ENCODE assay signal across 24 mouse cellular contexts in genomic region chr19:49615071-49615470, GRCm38 (mm10).
DNase-seq lines count a peak whose midpoint lies in the region; ATAC-seq and TF ChIP-seq lines count a peak whose summit lies in the region.
"Had no signal": no experiment of that assay in that cellular context is flagged by ENCODE, and none has a peak within 500 bp of the region (broad histone marks: within the 10 kb centered on the region; RNA-seq: fewer than 3 reads in every experiment).

No protein-coding gene starts in this region.

- no peak overlapping the region for H3K27ac ChIP-seq in midbrain, postnatal 0 days (ENCODE audit: low read depth, low read length)
- no peak overlapping the region for H3K27ac ChIP-seq in midbrain, embryonic 13.5 days
- H3K27ac ChIP-seq: embryonic facial prominence, embryonic 13.5 days; embryonic facial prominence, embryonic 15.5 days; forebrain, embryonic 10.5 days; forebrain, embryonic 12.5 days had no signal

- H3K9me3 ChIP-seq in midbrain, postnatal 0 days (ENCODE audit: low read length): no peaks in the 10 kb centered on the region
- H3K9me3 ChIP-seq in midbrain, embryonic 13.5 days: no peaks in the 10 kb centered on the region
- H3K9me3 ChIP-seq: embryonic facial prominence, embryonic 13.5 days; embryonic facial prominence, embryonic 15.5 days; forebrain, embryonic 10.5 days; forebrain, embryonic 12.5 days had no signal

- no peak overlapping the region for H3K4me3 ChIP-seq in midbrain, postnatal 0 days (ENCODE audit: low read depth, low read length)
- H3K4me3 ChIP-seq in midbrain, embryonic 13.5 days (replicated peaks): no peak overlapping the region
- H3K4me3 ChIP-seq: embryonic facial prominence, embryonic 13.5 days; embryonic facial prominence, embryonic 15.5 days; erythroblast, embryonic 14.5 days; forebrain, embryonic 10.5 days; forebrain, embryonic 12.5 days had no signal

- TF ChIP-seq CTCF in midbrain, postnatal 0 days (IDR thresholded peaks at IDR 0.05): no peak
- TF ChIP-seq CTCF in brain, embryonic 14.5 days (IDR thresholded peaks at IDR 0.05; ENCODE audit: borderline replicate concordance, extremely low read depth, insufficient read depth, insufficient read length): no peak

- H3K9ac ChIP-seq in midbrain, postnatal 0 days (replicated peaks; ENCODE audit: low read length, poor library complexity, severe bottlenecking): no peak overlapping the region
- H3K9ac ChIP-seq in midbrain, embryonic 13.5 days (replicated peaks): no peak overlapping the region
- H3K9ac ChIP-seq: embryonic facial prominence, embryonic 13.5 days; embryonic facial prominence, embryonic 15.5 days; forebrain, embryonic 12.5 days had no signal

- no peaks in the 10 kb centered on the region for H3K36me3 ChIP-seq in midbrain, postnatal 0 days (ENCODE audit: insufficient read depth, low read length)
- no peaks in the 10 kb centered on the region for H3K36me3 ChIP-seq in midbrain, embryonic 13.5 days
- H3K36me3 ChIP-seq: embryonic facial prominence, embryonic 13.5 days; embryonic facial prominence, embryonic 15.5 days; forebrain, embryonic 10.5 days; forebrain, embryonic 12.5 days had no signal

- H3K4me1 ChIP-seq in midbrain, postnatal 0 days (ENCODE audit: insufficient read depth, low read length): no peaks in the 10 kb centered on the region
- H3K4me1 ChIP-seq in midbrain, embryonic 13.5 days (replicated peaks): no peaks in the 10 kb centered on the region
- H3K4me1 ChIP-seq: embryonic facial prominence, embryonic 13.5 days; embryonic facial prominence, embryonic 15.5 days; forebrain, embryonic 10.5 days; forebrain, embryonic 12.5 days had no signal

- no peak for DNase-seq in frontal cortex, postnatal 10 days (ENCODE audit: low spot score in 2 of 2)
- DNase-seq in midbrain, postnatal 0 days (ENCODE audit: low spot score): peak; percentile 6
- DNase-seq in brain, adult 2 months (ENCODE audit: low read depth, low spot score): peak; percentile 54
- peak; percentile 26 for DNase-seq in brain, embryonic 14.5 days (ENCODE audit: low read depth)
- no peak for DNase-seq in urinary bladder, postnatal 4 days (ENCODE audit: low spot score in 2 of 2)
- DNase-seq: adrenal gland, adult 2 months; adrenal gland, postnatal 10 days; adrenal gland, postnatal 25 days; cerebellum, adult 11 months; cerebellum, adult 18-20 months; cerebellum, adult 8-10 months; cerebellum, adult 9-11 months; cerebellum, postnatal 14 days; cerebellum, postnatal 36 days; embryo, embryonic 11 days had no signal

- H3K4me2 ChIP-seq in midbrain, postnatal 0 days (ENCODE audit: low read depth, low read length, poor library complexity, severe bottlenecking): no peak overlapping the region
- no peak overlapping the region for H3K4me2 ChIP-seq in midbrain, embryonic 13.5 days (replicated peaks)
- H3K4me2 ChIP-seq: embryonic facial prominence, embryonic 13.5 days; embryonic facial prominence, embryonic 15.5 days; forebrain, embryonic 12.5 days had no signal

- no peak for TF ChIP-seq POLR2A in brain, embryonic 14.5 days (IDR thresholded peaks at IDR 0.05; ENCODE audit: borderline replicate concordance, extremely low read depth, insufficient read depth, insufficient read length, poor library complexity, severe bottlenecking)

- peak; percentile 76 for ATAC-seq in frontal cortex, adult (ENCODE audit: low TSS enrichment)
- no peak for ATAC-seq in midbrain, postnatal 0 days (ENCODE audit: low FRiP score)
- no peak for ATAC-seq in midbrain, embryonic 13.5 days
- no peak for ATAC-seq in megakaryocyte progenitor cell, adult 5-6 weeks (replicated peaks; ENCODE audit: poor library complexity)
- ATAC-seq: forebrain, embryonic 14.5 days had no signal

- H3K27me3 ChIP-seq in midbrain, postnatal 0 days (ENCODE audit: insufficient read depth, low read length): no peaks in the 10 kb centered on the region
- H3K27me3 ChIP-seq in midbrain, embryonic 13.5 days: no peaks in the 10 kb centered on the region
- H3K27me3 ChIP-seq: embryonic facial prominence, embryonic 13.5 days; embryonic facial prominence, embryonic 15.5 days; forebrain, embryonic 12.5 days had no signal

Comparison
In these comparisons a context has a peak if more than half of its experiments do, and no peak if none do; other contexts are left out.
1. DNase-seq: peak in midbrain, postnatal 0 days (single experiment), brain, adult 2 months (single experiment) and brain, embryonic 14.5 days (single experiment); none in frontal cortex, postnatal 10 days (0 of 2) and urinary bladder, postnatal 4 days (0 of 2).